Mouse (Mus musculus) thymus, adult 2 months (tissue): Measurements from ENCODE around the gene Cckar.

Source experiments
- CTCF ChIP-seq: fragments of 200-500 bp; IDR thresholded peaks from 2 replicates; pipeline ENCODE4 v1.5.1; 2012; ENCODE audit warnings: mild to moderate bottlenecking, control low read depth, low read length, moderate library complexity, borderline replicate concordance; ENCODE audit not compliant: control insufficient read depth, poor library complexity, insufficient read depth; ENCODE audit errors: extremely low read depth
- POLR2A ChIP-seq: fragments of 200-500 bp; IDR thresholded peaks from 2 replicates; pipeline ENCODE4 v1.6.1; 2012; ENCODE audit warnings: mild to moderate bottlenecking, low read length, control low read depth, moderate library complexity; ENCODE audit not compliant: control insufficient read depth, poor library complexity, insufficient read depth; ENCODE audit errors: extremely low read depth

DNA sequence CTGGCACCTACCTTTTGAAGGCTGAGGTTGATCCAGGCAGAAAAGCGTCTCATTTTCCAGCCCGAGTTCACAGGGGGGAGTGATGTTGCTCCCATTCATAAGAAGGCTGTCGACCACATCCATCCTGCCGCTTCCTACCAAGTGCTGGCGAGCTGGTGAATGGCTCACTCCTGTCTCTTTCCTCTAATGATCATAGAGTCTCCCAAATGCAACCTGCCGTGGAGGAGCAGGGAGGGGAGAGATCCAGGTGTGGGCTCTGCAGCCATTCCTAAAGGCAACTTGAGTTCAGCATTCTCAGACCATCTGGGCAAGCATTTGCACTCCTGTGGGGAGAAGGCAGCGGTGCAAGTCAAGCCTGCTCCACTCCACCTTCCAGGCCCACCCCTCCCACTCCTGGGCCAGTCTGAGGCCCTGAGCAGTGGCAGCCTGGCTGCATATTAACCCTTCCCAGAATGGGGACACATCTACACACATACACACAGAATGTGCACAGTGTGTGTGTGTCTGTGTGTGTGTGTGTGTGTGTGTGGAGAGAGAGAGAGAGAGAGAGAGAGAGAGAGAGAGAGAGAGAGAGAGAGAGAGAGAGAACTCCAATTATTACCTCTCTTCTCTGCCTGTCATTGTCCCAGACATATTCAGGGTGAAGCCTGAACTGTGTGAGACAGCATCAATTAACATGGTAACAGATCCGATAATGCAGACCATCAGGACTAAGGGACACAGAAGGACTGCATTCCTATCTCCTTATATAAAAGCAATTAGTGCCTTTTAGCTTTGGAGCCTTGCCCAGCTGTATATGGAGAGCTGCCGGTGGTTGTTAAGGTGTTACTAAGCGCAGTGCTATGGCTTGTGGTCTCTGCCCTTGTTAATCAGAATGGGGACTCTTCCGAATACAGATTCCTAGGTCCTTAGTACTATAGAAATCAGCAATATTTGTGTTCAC, at the start of gene Cckar:
- TF ChIP-seq CTCF: no peak
- TF ChIP-seq POLR2A: no peak
